Mouse (Mus musculus): Measurements from ENCODE around the gene Cadps2. TPM values are rescaled to one million over a fixed set of nuclear protein-coding genes. Genes with fewer than 3 reads are reported as not detected.

Cadps2 gene
- polyA plus RNA-seq (2015; fragmentation: Nextera tagmentation; extraction: Ambion mirVana): 1.5 and 2.0 TPM in 2 replicates

GRCm38 (mm10) chr6:23839009-23839811, at the start of gene Cadps2:
TSS of gene Cadps2 (minus strand) at chr6:23839421.
- H3K9me3 ChIP-seq: no peaks in the 10 kb centered on the region
- peaks cover 13% of the 10 kb centered on the region for H3K4me1 ChIP-seq
- peak within 1 kb of the TSS; percentile 84 for H3K4me2 ChIP-seq
- no peak within 1 kb of the TSS for H3K27ac ChIP-seq
- peak within 1 kb of the TSS; percentile 68 for H3K4me3 ChIP-seq
- peaks cover 30% of the 10 kb centered on the region for H3K27me3 ChIP-seq
- ATAC-seq (ENCODE audit: insufficient number of reproducible peaks, low FRiP score, low TSS enrichment, low read depth): peak; percentile 48; the same call in 1 of the 2 replicates
- WGBS: under 1% methylated on average over 93 of the region's 114 CpGs
- H3K36me3 ChIP-seq: no peaks in the 10 kb centered on the region
- peak within 1 kb of the TSS; percentile 51 for H3K9ac ChIP-seq

DNA sequence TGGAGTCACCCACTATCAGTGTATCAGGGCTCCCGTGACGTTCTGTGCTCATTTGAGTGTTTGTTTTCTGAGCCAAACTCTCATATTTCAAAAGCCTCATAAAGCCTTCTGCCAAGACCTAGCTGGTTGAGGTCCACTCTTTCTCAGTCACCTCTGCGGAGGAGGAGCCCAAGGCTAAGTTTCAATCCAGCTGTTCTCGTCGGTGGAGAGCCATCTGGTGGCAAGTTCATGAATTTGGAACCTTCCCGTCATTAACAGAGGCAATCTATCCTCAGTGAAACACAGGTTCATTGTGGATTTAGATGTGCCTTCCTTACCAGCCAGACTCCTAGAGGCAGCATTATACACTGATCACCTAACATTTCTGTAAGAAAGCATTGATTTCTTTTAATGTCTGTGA, 47.2 kb upstream of the Cadps2 start:
- no peak overlapping the region for H3K4me3 ChIP-seq
- H3K4me2 ChIP-seq: no peak overlapping the region
- no peak for ATAC-seq (ENCODE audit: insufficient number of reproducible peaks, low FRiP score, low TSS enrichment, low read depth)
- H3K9me3 ChIP-seq: no peaks in the 10 kb centered on the region
- no peak overlapping the region for H3K9ac ChIP-seq
- H3K27ac ChIP-seq: no peak overlapping the region
- no peaks in the 10 kb centered on the region for H3K4me1 ChIP-seq
- H3K36me3 ChIP-seq: no peaks in the 10 kb centered on the region
- H3K27me3 ChIP-seq: no peaks in the 10 kb centered on the region
- WGBS: 8% methylated on average over 6 of the region's 6 CpGs

GRCm38 (mm10) chr6:23876765-23877408, 37.7 kb upstream of the Cadps2 start:
- Histone ChIP-seq H3K4me1 (no peaks in the 10 kb centered on the region), H3K9me3 (no peaks in the 10 kb centered on the region), H3K36me3 (no peaks in the 10 kb centered on the region), H3K27ac (no peak overlapping the region), H3K27me3 (no peaks in the 10 kb centered on the region), H3K9ac (no peak overlapping the region), H3K4me3 (no peak overlapping the region), H3K4me2 (no peak overlapping the region)
- 83% methylated on average over 4 of the region's 4 CpGs for WGBS
- ATAC-seq (ENCODE audit: insufficient number of reproducible peaks, low FRiP score, low TSS enrichment, low read depth): no peak

DNA sequence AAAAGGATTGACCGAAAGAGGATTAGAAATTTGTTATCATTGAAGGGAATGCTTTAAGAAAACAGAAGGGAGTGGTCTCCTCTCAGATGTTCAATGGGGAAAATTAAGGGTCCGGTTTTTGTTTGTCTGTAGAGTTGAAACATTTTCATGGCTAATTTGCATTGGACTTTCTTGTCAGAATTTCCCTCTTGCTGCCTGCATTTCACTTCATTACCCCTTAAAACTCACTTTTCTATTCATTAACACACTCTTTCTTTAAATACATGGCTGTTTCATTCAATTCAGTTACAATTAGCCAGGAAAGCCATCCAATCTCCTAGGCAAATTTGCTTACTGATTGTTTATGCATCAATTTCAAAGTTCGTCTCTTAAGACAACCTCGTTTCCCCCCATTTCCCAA, 37.1 kb upstream of the Cadps2 start:
- Histone ChIP-seq H3K9ac (no peak overlapping the region), H3K9me3 (no peaks in the 10 kb centered on the region), H3K27me3 (no peaks in the 10 kb centered on the region), H3K4me3 (no peak overlapping the region), H3K36me3 (no peaks in the 10 kb centered on the region), H3K4me1 (no peaks in the 10 kb centered on the region), H3K27ac (no peak overlapping the region), H3K4me2 (no peak overlapping the region)
- 84% methylated on average over 4 of the region's 4 CpGs for WGBS
- no peak for ATAC-seq (ENCODE audit: insufficient number of reproducible peaks, low FRiP score, low TSS enrichment, low read depth)

DNA sequence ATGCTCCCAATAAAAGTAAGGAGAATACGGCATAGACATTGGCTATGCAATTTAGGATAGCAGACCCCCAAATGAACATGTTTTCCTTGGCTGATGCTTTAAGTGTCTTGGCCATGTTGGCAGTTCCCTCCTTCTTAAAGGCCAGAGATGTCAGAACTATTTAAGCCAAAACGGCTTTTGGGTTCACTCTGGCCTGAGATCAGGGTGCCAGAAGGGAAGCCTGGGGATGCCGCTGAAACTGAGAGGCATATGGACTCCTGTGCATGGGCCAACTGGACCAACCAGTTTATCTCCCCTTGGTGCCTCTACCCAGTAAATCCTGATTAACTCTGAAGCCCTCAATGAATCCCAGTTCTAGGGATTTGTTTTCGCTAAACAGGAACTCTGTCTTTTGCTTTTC, 34.6 kb upstream of the Cadps2 start:
- no peak for ATAC-seq (ENCODE audit: insufficient number of reproducible peaks, low FRiP score, low TSS enrichment, low read depth)
- no peaks in the 10 kb centered on the region for H3K9me3 ChIP-seq
- no peak overlapping the region for H3K4me3 ChIP-seq
- no peaks in the 10 kb centered on the region for H3K36me3 ChIP-seq
- no peaks in the 10 kb centered on the region for H3K4me1 ChIP-seq
- H3K27ac ChIP-seq: no peak overlapping the region
- 71% methylated on average over 4 of the region's 4 CpGs for WGBS
- no peaks in the 10 kb centered on the region for H3K27me3 ChIP-seq
- no peak overlapping the region for H3K9ac ChIP-seq
- H3K4me2 ChIP-seq: no peak overlapping the region

DNA sequence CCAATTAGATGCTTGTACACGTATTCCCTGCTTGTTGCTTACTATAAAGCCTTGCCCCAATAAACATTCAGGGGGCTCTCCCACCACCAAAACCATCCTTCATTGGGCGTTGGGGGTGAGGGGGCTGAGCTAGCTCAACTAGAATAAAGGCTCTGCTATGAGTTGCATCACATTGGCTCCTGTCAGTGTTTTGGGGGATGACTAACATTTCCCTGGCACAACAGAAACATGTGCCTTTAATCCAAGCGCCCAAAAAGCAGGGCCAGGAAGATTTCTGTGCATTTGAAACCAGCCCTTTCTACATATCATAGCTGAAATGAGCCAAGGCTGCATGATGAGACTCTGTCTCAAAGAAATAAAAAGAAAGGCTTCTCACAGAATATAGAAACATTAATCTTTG, 34.0 kb upstream of the Cadps2 start:
- WGBS: 79% methylated on average over 3 of the region's 3 CpGs
- no peak overlapping the region for H3K4me3 ChIP-seq

GRCm38 (mm10) chr6:23869971-23870370, 30.8 kb upstream of the Cadps2 start:
- ATAC-seq (ENCODE audit: insufficient number of reproducible peaks, low FRiP score, low TSS enrichment, low read depth): no peak
- H3K36me3 ChIP-seq: no peaks in the 10 kb centered on the region
- no peak overlapping the region for H3K9ac ChIP-seq
- no peaks in the 10 kb centered on the region for H3K27me3 ChIP-seq
- H3K9me3 ChIP-seq: no peaks in the 10 kb centered on the region
- no peaks in the 10 kb centered on the region for H3K4me1 ChIP-seq
- no peak overlapping the region for H3K27ac ChIP-seq
- H3K4me3 ChIP-seq: no peak overlapping the region
- no peak overlapping the region for H3K4me2 ChIP-seq

More for the DNA sequence above, 34.0 kb upstream of the Cadps2 start:
- Histone ChIP-seq H3K27ac (no peak overlapping the region), H3K4me2 (no peak overlapping the region), H3K9me3 (no peaks in the 10 kb centered on the region), H3K36me3 (no peaks in the 10 kb centered on the region), H3K9ac (no peak overlapping the region), H3K27me3 (no peaks in the 10 kb centered on the region), H3K4me1 (no peaks in the 10 kb centered on the region)
- ATAC-seq (ENCODE audit: insufficient number of reproducible peaks, low FRiP score, low TSS enrichment, low read depth): no peak

- no peak for ATAC-seq (ENCODE audit: insufficient number of reproducible peaks, low FRiP score, low TSS enrichment, low read depth)
- Histone ChIP-seq H3K9ac (no peak overlapping the region), H3K4me1 (no peaks in the 10 kb centered on the region), H3K9me3 (no peaks in the 10 kb centered on the region), H3K27ac (no peak overlapping the region), H3K36me3 (no peaks in the 10 kb centered on the region), H3K4me2 (no peak overlapping the region), H3K4me3 (no peak overlapping the region), H3K27me3 (no peaks in the 10 kb centered on the region)
- WGBS: 89% methylated on average over 7 of the region's 7 CpGs
These were observed 27.1 kb upstream of the Cadps2 start for GRCm38 (mm10) chr6:23866298-23866697.

DNA sequence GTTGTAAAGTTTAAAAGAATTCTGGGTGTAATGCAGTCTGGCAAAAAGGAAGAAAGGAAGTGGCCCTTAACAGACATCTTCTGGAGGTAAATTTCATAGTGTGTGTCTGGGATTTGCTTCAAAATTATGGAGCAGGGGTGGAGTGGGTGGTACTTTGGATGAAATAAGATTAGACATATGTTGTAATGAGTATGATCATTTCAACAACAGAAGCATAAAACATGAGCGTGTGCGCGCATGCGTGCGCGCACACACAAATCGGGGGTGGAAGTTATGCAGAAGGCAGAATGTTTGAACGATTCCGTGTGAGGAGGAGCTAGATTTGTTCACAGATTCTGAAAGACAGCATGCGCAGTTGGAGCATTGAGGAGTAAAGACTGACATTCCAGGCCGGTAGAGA, 14.2 kb upstream of the Cadps2 start:
- H3K4me1 ChIP-seq: no peaks in the 10 kb centered on the region
- H3K9me3 ChIP-seq: no peaks in the 10 kb centered on the region
- H3K27me3 ChIP-seq: no peaks in the 10 kb centered on the region
- no peak overlapping the region for H3K9ac ChIP-seq
- no peak for ATAC-seq (ENCODE audit: insufficient number of reproducible peaks, low FRiP score, low TSS enrichment, low read depth)
- H3K4me3 ChIP-seq: no peak overlapping the region
- H3K27ac ChIP-seq: no peak overlapping the region
- WGBS: 91% methylated on average over 11 of the region's 11 CpGs
- no peaks in the 10 kb centered on the region for H3K36me3 ChIP-seq
- H3K4me2 ChIP-seq: no peak overlapping the region

DNA sequence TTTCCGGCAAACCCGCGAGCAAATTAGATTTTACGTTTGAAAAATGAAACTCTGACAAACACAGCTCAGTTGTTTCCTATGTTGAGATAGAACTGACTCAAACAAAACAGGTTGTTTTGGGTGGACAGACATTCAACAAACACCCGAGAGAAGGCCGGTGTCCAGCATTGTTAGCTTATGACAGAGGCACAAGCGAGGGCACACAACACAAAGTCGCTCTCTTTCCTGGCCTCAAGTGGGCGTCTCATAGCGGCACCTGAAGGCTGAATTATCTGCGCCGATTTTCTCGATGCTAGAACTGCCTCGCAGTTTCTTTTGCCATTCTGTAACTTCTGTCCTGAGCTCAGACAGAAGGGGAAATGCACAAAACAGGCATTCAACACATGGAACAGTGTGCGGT, 780 bp upstream of the Cadps2 start:
- peaks cover 13% of the 10 kb centered on the region for H3K4me1 ChIP-seq
- no peaks in the 10 kb centered on the region for H3K9me3 ChIP-seq
- no peak for ATAC-seq (ENCODE audit: insufficient number of reproducible peaks, low FRiP score, low TSS enrichment, low read depth)
- H3K4me3 ChIP-seq: peak overlapping the region; percentile 68
- H3K27ac ChIP-seq: no peak overlapping the region
- H3K36me3 ChIP-seq: no peaks in the 10 kb centered on the region
- H3K27me3 ChIP-seq: peaks cover 30% of the 10 kb centered on the region
- H3K4me2 ChIP-seq: peak overlapping the region; percentile 84
- 2% methylated on average over 15 of the region's 15 CpGs for WGBS
- no peak overlapping the region for H3K9ac ChIP-seq

GRCm38 (mm10) chr6:23838401-23839008, 716 bp downstream of the Cadps2 start:
- no peak for ATAC-seq (ENCODE audit: insufficient number of reproducible peaks, low FRiP score, low TSS enrichment, low read depth)
- WGBS: 1% methylated on average over 35 of the region's 35 CpGs

GRCm38 (mm10) chr6:23837631-23838030, 1.6 kb downstream of the Cadps2 start:
- H3K36me3 ChIP-seq: no peaks in the 10 kb centered on the region
- ATAC-seq (ENCODE audit: insufficient number of reproducible peaks, low FRiP score, low TSS enrichment, low read depth): no peak
- H3K4me3 ChIP-seq: no peak overlapping the region
- H3K27me3 ChIP-seq: peaks cover 30% of the 10 kb centered on the region
- WGBS: 93% methylated on average over 7 of the region's 7 CpGs
- no peaks in the 10 kb centered on the region for H3K9me3 ChIP-seq
- no peak overlapping the region for H3K4me2 ChIP-seq
- peaks cover 13% of the 10 kb centered on the region for H3K4me1 ChIP-seq
- no peak overlapping the region for H3K27ac ChIP-seq
- H3K9ac ChIP-seq: no peak overlapping the region

More at GRCm38 (mm10) chr6:23838401-23839008, 716 bp downstream of the Cadps2 start:
- Histone ChIP-seq H3K4me1 (peaks cover 13% of the 10 kb centered on the region), H3K9me3 (no peaks in the 10 kb centered on the region), H3K27me3 (peaks cover 30% of the 10 kb centered on the region), H3K4me3 (peak overlapping the region; percentile 68), H3K9ac (peak overlapping the region; percentile 51; the same call in 1 of the 2 replicates), H3K27ac (no peak overlapping the region), H3K36me3 (no peaks in the 10 kb centered on the region), H3K4me2 (peak overlapping the region; percentile 84)

All from limb, embryonic 15.5 days (tissue).